Mouse (Mus musculus) erythroblast, embryonic 14.5 days (primary cell): ENCODE results near the gene Selenbp1.

Experiments
- GATA1 ChIP-seq: IDR thresholded peaks from 2 replicates; pipeline ENCODE4 v1.6.1; 2012; ENCODE audit warnings: low read length, inconsistent platforms, mixed read lengths
- TAL1 ChIP-seq: IDR thresholded peaks from 3 replicates; pipeline ENCODE4 v1.6.1; 2012; ENCODE audit warnings: low read length, inconsistent platforms, mixed read lengths

GRCm38 (mm10) chr3:94894076-94894475 is 38.8 kb upstream of the Selenbp1 start:
- TF ChIP-seq GATA1 (no peak), TAL1 (no peak)
